Mouse (Mus musculus) neural tube, embryonic 12.5 days (tissue): ENCODE measurements around the gene Hykk. TPM values are rescaled to one million over a fixed set of nuclear protein-coding genes. Genes with fewer than 3 reads are reported as not detected.

Experiments used
- ATAC-seq: fragments of 200-750 bp; cut with Nextera tagmentation; 2 replicates; pipeline ENCODE4 v1.8.0; 2017; ENCODE audit warnings: low read depth, mild to moderate bottlenecking, moderate TSS enrichment, moderate library complexity; ENCODE audit not compliant: low FRiP score
- H3K27ac ChIP-seq: fragments of 300-500 bp; sonication (generic); 2 replicates; pipeline ENCODE4 v1.5.1; 2016
- H3K27me3 ChIP-seq: fragments of 300-500 bp; sonication (generic); replicated peaks from 2 replicates; pipeline ENCODE4 v1.6.1; 2016; ENCODE audit warnings: mild to moderate bottlenecking
- H3K36me3 ChIP-seq: fragments of 300-500 bp; sonication (generic); 2 replicates; pipeline ENCODE4 v1.6.1; 2016; ENCODE audit warnings: mild to moderate bottlenecking
- H3K4me1 ChIP-seq: fragments of 300-500 bp; sonication (generic); 2 replicates; pipeline ENCODE4 v1.6.1; 2016
- H3K4me2 ChIP-seq: fragments of 300-500 bp; sonication (generic); replicated peaks from 2 replicates; pipeline ENCODE4 v1.6.1; 2016; ENCODE audit warnings: mild to moderate bottlenecking
- H3K4me3 ChIP-seq: fragments of 300-500 bp; sonication (generic); 2 replicates; pipeline ENCODE4 v1.5.1; 2016
- H3K9ac ChIP-seq: fragments of 300-500 bp; sonication (generic); 2 replicates; pipeline ENCODE4 v1.6.1; 2016; ENCODE audit warnings: mild to moderate bottlenecking
- H3K9me3 ChIP-seq: fragments of 300-500 bp; sonication (generic); 2 replicates; pipeline ENCODE4 v1.6.1; 2016; ENCODE audit warnings: mild to moderate bottlenecking
- WGBS: fragments of 180-500 bp; shearing (Covaris S2); methylation state at CpG from one replicate; pipeline ENCODE4 v1.1.7; 2016; 5-methylcytosine and 5-hydroxymethylcytosine counted together
- polyA plus RNA-seq: library from polyadenylated mRNA; unstranded; fragments of >200 nt; fragmentation: Nextera tagmentation; extraction: Ambion mirVana; gene quantifications from 2 replicates; pipeline ENCODE4 v1.2.1, GENCODE M21; 2016

Gene Hykk
- 4.1 and 4.4 TPM in 2 replicates for polyA plus RNA-seq

DNA sequence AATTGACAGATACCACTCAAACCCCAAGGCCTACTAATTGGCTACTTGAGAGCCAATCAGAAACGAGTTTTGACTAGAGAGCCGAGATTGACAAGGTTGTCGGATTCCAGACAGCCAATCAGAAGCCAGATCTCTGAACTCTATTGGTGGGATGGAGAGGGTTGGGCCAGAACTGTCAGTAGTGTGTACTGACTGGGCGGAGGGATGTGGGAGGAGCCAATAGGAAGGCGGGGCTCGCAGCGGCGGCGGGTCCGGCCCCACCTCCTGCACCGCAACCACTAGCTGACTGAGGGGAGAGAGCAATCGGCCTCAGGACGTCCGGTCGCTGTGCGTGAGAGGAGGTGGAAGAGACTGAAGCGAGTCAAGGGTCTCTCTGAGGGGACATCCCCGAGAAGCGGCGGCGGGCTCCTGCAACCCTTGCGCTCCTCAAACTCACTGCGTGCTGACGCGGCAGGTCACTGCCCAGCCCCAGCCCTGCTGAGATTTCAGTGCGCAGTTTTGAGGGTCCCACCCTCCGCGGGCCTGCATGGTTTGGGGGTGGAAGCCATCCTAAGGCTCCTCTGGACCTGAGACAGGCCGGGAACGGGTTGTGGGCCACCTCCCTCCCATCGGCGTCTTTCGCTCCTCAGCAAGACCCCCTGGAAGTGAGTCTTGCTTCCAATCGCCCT, at the start of gene Hykk:
TSS of gene Hykk (plus strand) at position 274 of the 668 bp plus-strand sequence.
- Histone ChIP-seq H3K9ac (peak within 1 kb of the TSS; percentile 56), H3K27ac (no peak within 1 kb of the TSS), H3K4me1 (peaks cover 6% of the 10 kb centered on the region; the same call in 1 of the 2 replicates), H3K27me3 (no peaks in the 10 kb centered on the region), H3K36me3 (peaks cover under 1% of the 10 kb centered on the region; the same call in 1 of the 2 replicates), H3K4me3 (peak within 1 kb of the TSS; percentile 56), H3K4me2 (peak within 1 kb of the TSS; percentile 84), H3K9me3 (no peaks in the 10 kb centered on the region)
- ATAC-seq, result peak; percentile 99
- WGBS, result under 1% methylated on average over 34 of the region's 34 CpGs

DNA sequence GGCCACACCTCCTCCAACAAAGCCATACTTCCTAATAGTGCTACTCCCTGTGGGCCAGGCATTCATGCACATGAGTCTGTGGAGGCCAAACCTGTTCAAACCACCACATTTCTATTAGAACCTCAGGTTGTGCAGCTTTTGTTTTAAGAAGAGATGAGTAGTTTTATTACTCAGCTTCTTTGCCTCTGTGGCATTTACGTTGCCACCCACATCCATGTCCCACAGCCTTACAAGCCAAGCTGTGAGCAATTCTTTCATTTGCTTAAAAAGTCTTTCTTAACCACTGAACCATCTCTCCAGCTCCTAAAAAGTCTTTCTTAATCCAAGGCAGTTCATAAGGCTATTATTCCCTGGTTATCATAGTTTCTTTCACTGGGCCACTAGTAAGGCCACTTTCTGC, 38.3 kb upstream of the Hykk start:
- no peak overlapping the region for H3K4me2 ChIP-seq
- no peaks in the 10 kb centered on the region for H3K9me3 ChIP-seq
- H3K4me1 ChIP-seq, result no peaks in the 10 kb centered on the region
- no peak overlapping the region for H3K4me3 ChIP-seq
- H3K27me3 ChIP-seq, result no peaks in the 10 kb centered on the region
- no peak overlapping the region for H3K27ac ChIP-seq
- no peak for ATAC-seq
- no peak overlapping the region for H3K9ac ChIP-seq
- H3K36me3 ChIP-seq, result peaks cover 34% of the 10 kb centered on the region
- 78% methylated on average over 1 of the region's 1 CpGs for WGBS

DNA sequence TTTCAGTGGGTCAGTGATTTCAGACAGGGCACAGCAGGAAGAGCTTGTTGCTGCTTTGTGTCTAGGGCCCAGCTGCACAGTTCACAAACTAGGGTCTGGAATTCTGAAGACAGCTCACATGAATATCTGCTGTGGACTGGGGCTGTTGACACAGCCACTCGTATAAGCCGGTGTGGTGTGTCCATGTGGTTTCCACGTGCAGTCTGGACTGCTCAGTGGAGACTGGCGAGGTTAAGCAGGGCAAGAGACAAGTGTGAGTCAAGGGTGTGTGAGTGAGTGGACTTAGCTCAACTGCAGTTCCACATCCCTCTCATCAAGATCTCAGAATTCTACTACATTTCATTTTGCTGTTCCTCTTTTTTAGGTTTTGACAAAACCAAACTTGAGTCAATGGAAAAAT, 25.0 kb upstream of the Hykk start:
- no peak overlapping the region for H3K9ac ChIP-seq
- H3K27me3 ChIP-seq, result no peaks in the 10 kb centered on the region
- no peaks in the 10 kb centered on the region for H3K4me1 ChIP-seq
- no peak overlapping the region for H3K4me3 ChIP-seq
- 68% methylated on average over 4 of the region's 4 CpGs for WGBS
- no peak overlapping the region for H3K4me2 ChIP-seq
- H3K36me3 ChIP-seq, result peaks cover 53% of the 10 kb centered on the region
- H3K27ac ChIP-seq, result no peak overlapping the region
- no peaks in the 10 kb centered on the region for H3K9me3 ChIP-seq
- ATAC-seq, result no peak

DNA sequence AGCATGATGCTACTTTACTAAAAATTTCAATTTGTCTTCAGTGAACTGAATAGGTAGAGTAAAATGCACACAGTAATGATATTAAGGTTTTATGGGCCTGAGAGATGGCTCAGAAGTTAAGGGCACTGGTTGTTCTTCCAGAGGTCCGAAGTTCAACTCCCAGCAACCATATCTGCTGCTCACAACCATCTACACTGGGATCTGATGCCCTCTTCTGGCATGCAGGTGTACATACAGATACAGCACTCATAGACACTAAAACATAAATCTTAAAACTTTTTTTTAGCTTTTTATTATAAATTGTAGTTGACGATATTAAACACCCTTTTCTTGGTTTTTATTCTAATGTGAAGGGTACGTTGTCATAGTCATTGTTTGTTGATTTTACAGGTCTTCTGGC, 20.0 kb upstream of the Hykk start:
- 91% methylated on average over 3 of the region's 3 CpGs for WGBS
- Histone ChIP-seq H3K9ac (no peak overlapping the region), H3K4me1 (no peaks in the 10 kb centered on the region), H3K9me3 (no peaks in the 10 kb centered on the region), H3K36me3 (peaks cover 62% of the 10 kb centered on the region), H3K4me3 (no peak overlapping the region), H3K27ac (no peak overlapping the region), H3K4me2 (no peak overlapping the region), H3K27me3 (no peaks in the 10 kb centered on the region)
- no peak for ATAC-seq

DNA sequence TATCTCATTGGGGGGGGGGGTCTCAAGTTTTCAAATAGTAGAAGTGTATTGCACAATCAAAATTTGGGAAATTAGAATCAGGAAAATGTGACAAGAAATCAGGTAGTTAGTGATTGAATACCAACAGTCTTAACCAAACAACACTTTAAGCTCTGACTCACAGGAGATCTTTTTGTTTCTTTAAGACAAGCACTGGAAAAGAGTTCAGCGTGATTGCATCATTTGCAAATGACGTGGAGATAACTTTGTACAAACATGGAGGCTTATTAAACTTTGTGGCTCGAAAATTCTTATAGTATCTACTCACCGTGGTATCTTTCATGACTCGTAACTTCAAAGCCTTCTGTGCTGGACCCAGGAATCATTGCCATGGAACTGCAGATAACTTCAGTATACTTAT, 7.6 kb upstream of the Hykk start:
- Histone ChIP-seq H3K4me3 (no peak overlapping the region), H3K4me1 (no peaks in the 10 kb centered on the region), H3K36me3 (peaks cover 49% of the 10 kb centered on the region), H3K4me2 (no peak overlapping the region), H3K9me3 (no peaks in the 10 kb centered on the region), H3K27ac (no peak overlapping the region), H3K9ac (no peak overlapping the region), H3K27me3 (no peaks in the 10 kb centered on the region)
- ATAC-seq, result no peak
- 95% methylated on average over 5 of the region's 5 CpGs for WGBS

DNA sequence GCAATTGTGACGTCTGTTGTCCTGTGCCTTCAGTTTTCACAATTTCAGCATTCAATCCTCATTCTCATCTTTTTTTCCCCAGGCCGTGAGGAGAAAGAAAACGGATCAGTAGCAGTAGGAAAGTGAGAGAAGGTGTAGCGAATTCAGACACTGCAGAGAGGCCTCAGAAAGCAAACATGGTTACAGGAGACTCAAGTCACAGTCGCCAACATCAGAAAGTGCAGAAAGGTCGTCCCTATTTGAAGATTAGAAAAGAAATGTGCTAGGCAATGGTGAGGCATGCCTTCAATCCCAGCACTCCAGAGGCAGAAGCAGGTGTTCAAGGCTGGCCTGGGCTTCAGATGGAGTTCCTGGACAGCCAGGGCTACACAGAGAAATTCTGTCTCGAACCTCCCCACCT, 1.5 kb upstream of the Hykk start:
- Histone ChIP-seq H3K4me3 (no peak overlapping the region), H3K9me3 (no peaks in the 10 kb centered on the region), H3K27ac (no peak overlapping the region), H3K9ac (no peak overlapping the region), H3K36me3 (peaks cover 7% of the 10 kb centered on the region), H3K4me1 (peaks cover 6% of the 10 kb centered on the region; the same call in 1 of the 2 replicates), H3K27me3 (no peaks in the 10 kb centered on the region), H3K4me2 (no peak overlapping the region)
- no peak for ATAC-seq
- WGBS, result 74% methylated on average over 7 of the region's 7 CpGs

DNA sequence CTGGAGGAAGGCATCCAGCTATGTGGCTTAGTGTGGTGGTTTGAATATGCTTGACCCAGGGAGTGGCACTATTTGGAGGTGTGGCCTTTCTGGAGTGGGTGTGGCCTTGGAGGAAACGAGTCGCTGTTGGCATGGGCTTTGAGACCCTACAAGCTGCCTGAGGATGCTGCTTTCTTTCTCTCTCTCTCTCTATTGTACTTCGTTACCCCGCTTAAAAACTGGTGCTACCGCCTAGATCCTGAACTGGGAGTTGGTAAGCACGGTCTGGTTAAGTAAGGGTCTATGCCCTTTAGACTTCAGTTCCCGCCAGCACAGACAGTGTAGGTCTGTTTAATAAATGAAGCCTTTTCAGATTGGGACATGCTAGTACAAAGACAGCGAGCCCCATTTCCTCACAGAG, 682 bp upstream of the Hykk start:
- Histone ChIP-seq H3K4me2 (peak overlapping the region; percentile 84), H3K27me3 (no peaks in the 10 kb centered on the region), H3K4me3 (no peak overlapping the region), H3K36me3 (peaks cover 7% of the 10 kb centered on the region), H3K4me1 (peaks cover 6% of the 10 kb centered on the region; the same call in 1 of the 2 replicates), H3K9ac (no peak overlapping the region), H3K9me3 (no peaks in the 10 kb centered on the region), H3K27ac (no peak overlapping the region)
- ATAC-seq, result peak; percentile 17; the same call in 1 of the 2 replicates
- 68% methylated on average over 8 of the region's 8 CpGs for WGBS

DNA sequence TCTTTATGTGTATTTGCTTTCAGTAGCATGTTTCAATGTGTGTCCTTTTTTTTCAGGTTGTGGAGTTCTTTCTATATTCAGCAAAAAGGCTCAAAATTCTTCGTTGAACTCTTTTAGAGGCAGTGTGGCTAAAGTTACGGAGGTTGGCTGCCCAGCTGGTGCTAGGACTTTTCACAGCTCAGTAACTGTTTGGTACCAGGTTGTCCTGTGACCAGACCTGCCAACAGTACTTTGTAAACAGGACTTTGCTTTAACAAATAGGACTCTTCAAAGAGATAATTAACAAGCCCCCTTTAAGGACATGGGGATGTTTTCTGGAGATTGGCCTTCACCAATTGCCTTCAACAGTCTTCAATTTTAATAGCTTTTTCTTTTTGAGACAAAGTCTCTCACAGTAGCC, 1.1 kb downstream of the Hykk start:
- H3K9me3 ChIP-seq, result no peaks in the 10 kb centered on the region
- no peak overlapping the region for H3K27ac ChIP-seq
- peak overlapping the region; percentile 84; the same call in 1 of the 2 replicates for H3K4me2 ChIP-seq
- H3K4me3 ChIP-seq, result no peak overlapping the region
- ATAC-seq, result no peak
- no peak overlapping the region for H3K9ac ChIP-seq
- H3K4me1 ChIP-seq, result peaks cover 6% of the 10 kb centered on the region; the same call in 1 of the 2 replicates
- 79% methylated on average over 2 of the region's 2 CpGs for WGBS
- H3K36me3 ChIP-seq, result peaks cover 8% of the 10 kb centered on the region
- no peaks in the 10 kb centered on the region for H3K27me3 ChIP-seq

DNA sequence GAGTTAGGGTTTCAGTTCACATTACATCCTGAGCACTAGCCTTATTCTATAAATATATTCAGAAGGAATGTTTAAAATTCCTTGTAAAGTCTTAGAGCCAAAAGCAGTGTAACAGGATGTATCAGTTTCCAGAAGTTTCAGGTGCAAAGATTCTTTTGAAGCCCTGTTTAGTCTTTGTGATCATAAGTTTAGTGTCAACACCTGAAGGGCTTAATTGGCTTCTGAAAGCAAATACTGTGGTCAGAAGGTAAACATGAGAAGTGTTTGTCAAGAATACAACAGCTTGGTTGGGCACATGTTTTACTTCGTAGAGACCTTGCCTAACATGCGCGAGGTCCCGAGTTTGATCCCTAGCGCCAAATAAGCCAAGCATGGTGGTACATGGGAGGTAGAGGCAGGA, 1.7 kb downstream of the Hykk start:
- WGBS, result 94% methylated on average over 5 of the region's 5 CpGs
- no peaks in the 10 kb centered on the region for H3K9me3 ChIP-seq
- H3K9ac ChIP-seq, result no peak overlapping the region
- H3K4me1 ChIP-seq, result peaks cover 6% of the 10 kb centered on the region; the same call in 1 of the 2 replicates
- no peak overlapping the region for H3K4me3 ChIP-seq
- H3K36me3 ChIP-seq, result peaks cover 8% of the 10 kb centered on the region
- ATAC-seq, result no peak
- no peak overlapping the region for H3K27ac ChIP-seq
- no peak overlapping the region for H3K4me2 ChIP-seq
- H3K27me3 ChIP-seq, result no peaks in the 10 kb centered on the region

DNA sequence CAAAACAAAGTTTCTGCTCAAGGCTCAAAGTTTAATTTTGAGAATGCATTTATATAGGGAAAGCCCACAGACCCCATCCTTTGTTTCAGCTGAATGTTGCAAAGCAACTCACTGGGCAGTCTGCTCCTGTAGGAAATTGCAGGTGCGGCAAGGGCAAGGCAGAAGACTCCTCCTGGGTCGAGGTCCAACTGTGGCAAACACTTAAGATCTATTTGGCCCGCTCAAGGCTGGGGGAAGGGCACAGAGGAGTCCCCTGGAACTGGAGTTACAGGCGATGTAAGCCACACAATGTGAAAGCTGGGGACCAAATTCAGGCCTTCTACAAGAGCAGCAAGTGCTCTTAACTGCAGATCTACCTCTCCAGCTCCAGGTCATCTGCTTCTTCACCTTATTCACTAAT, 2.9 kb downstream of the Hykk start:
- Histone ChIP-seq H3K4me2 (no peak overlapping the region), H3K4me3 (no peak overlapping the region), H3K36me3 (peaks cover 8% of the 10 kb centered on the region), H3K9me3 (no peaks in the 10 kb centered on the region), H3K9ac (no peak overlapping the region), H3K4me1 (peaks cover 6% of the 10 kb centered on the region; the same call in 1 of the 2 replicates), H3K27ac (no peak overlapping the region), H3K27me3 (no peaks in the 10 kb centered on the region)
- ATAC-seq, result no peak
- WGBS, result 59% methylated on average over 4 of the region's 4 CpGs

DNA sequence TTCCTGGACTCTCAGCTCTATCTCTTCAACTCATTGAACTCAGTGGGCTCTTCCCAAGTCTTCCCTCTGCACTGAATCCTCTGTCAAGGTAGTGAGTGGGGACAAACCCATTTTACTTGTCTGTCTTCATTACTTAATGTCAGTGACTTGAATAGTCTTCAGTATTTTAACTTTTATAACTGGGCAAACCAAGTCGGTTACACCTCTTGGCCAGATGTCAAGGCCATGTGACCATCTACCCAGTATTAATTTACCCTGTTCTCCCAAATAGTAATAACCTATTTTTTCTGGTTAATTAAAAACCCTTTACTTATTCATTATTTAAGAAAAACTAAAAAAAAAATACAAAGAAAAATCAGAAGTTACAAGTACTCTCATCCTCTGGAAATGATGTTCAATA, 13.7 kb downstream of the Hykk start:
- Histone ChIP-seq H3K9me3 (no peaks in the 10 kb centered on the region), H3K4me3 (no peak overlapping the region), H3K27ac (no peak overlapping the region), H3K4me2 (no peak overlapping the region), H3K4me1 (no peaks in the 10 kb centered on the region), H3K27me3 (no peaks in the 10 kb centered on the region), H3K36me3 (no peaks in the 10 kb centered on the region), H3K9ac (no peak overlapping the region)
- no peak for ATAC-seq
- 94% methylated on average over 1 of the region's 1 CpGs for WGBS

DNA sequence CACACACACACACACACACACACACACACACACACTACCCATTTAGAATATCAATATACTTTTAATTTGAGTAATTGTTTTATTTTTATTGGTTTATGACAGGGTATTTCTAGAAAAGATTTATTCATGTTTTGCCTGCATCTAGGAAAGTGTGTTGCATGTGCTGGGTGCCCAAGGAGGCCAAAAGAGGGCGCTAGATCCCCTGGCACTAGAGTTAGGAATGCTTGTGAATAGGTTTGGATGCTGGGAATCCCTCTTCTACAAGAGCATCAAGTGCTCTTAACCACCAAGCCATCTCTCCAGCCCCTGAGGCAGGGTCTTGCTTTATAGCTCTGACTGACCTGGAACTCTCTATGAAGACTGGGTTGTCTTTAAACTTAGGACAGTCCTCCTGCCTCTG, 14.7 kb downstream of the Hykk start:
- no peaks in the 10 kb centered on the region for H3K36me3 ChIP-seq
- H3K4me3 ChIP-seq, result no peak overlapping the region
- H3K4me1 ChIP-seq, result no peaks in the 10 kb centered on the region
- 0% methylated on average over 1 of the region's 1 CpGs for WGBS
- no peaks in the 10 kb centered on the region for H3K9me3 ChIP-seq
- H3K4me2 ChIP-seq, result no peak overlapping the region
- H3K27me3 ChIP-seq, result no peaks in the 10 kb centered on the region
- H3K9ac ChIP-seq, result no peak overlapping the region
- no peak for ATAC-seq
- H3K27ac ChIP-seq, result no peak overlapping the region

DNA sequence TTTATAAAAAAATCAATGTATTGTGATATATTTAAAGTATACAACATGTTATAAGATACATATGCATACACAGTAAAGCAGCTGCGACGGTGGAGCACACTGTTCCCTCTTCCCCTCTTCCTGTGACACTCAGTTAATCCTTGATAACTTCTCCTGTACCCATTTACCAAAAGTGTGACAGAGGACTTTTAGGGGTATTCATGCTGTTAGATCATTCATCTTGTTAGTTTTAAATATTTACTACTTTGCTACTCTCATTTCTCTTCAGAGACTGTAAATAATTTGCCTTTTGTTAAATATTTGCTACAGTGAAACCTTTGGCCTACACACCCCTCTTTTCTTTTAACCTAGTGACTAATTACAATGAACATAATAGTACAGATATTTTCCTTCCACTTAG, 15.3 kb downstream of the Hykk start:
- Histone ChIP-seq H3K9me3 (no peaks in the 10 kb centered on the region), H3K27me3 (no peaks in the 10 kb centered on the region), H3K4me3 (no peak overlapping the region), H3K27ac (no peak overlapping the region), H3K9ac (no peak overlapping the region), H3K36me3 (no peaks in the 10 kb centered on the region), H3K4me2 (no peak overlapping the region), H3K4me1 (no peaks in the 10 kb centered on the region)
- WGBS, result 76% methylated on average over 2 of the region's 2 CpGs
- no peak for ATAC-seq
